Mouse (Mus musculus) induced T-regulatory cell, adult 2 months (primary cell): ENCODE results near the gene Mapkapk3.

Experiments
- DNase-seq: peaks from one replicate; pipeline ENCODE4 v3.0.0-alpha.2; 2012; ENCODE audit warnings: low read depth

Gene Mapkapk3

GRCm38 (mm10) chr9:107263912-107264311 is 25.8 kb downstream of the Mapkapk3 start:
- DNase-seq, result no peak

- no peak for DNase-seq
Measured at GRCm38 (mm10) chr9:107262375-107262774, 27.3 kb downstream of the Mapkapk3 start.

DNA sequence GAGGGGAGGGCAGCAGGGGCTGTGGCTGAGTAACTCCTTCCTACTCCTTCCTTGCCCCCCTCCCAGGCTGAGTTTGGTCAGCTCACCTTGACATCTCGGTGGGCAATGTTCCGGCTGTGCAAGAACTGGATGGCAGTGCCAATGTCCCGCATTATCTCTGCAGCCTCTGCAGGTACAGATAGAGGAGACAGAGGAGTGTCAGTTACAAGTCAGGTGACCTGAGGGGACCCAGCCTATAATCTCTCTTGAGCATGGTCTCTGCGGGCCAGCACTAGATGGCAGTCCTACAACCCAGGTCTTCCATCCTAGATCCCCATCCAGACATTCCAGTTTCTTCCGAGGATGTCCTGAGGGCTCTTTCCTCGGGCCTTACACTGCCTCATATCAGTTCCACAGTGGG is 27.9 kb downstream of the Mapkapk3 start:
- DNase-seq, result no peak

DNA sequence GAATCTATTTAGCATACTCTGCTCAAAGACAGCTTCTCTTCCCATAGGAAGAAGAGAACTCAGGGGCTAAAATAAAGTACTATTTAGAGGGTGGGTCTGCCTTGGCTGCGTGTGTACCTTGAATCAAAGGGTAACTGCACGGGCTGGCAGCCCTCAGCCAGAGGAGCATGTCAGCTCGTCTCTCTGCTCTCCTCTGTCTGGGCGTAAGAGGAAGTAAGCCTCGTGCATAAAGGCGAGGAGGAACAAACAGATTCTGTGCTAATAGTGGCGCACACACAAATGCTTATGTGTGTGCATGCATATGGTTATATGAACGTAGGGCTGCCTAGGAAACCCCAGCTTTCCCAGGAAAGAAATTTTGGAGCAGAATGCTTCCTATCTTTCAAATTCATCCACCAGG is 28.8 kb downstream of the Mapkapk3 start:
- DNase-seq, result no peak

- DNase-seq, result no peak
Measured at GRCm38 (mm10) chr9:107260429-107260828, 29.2 kb downstream of the Mapkapk3 start.

- no peak for DNase-seq
Measured at GRCm38 (mm10) chr9:107259571-107259970, 30.1 kb downstream of the Mapkapk3 start.

GRCm38 (mm10) chr9:107255596-107255995 is 34.1 kb downstream of the Mapkapk3 start:
- no peak for DNase-seq

GRCm38 (mm10) chr9:107254925-107255324 is 34.8 kb downstream of the Mapkapk3 start:
- no peak for DNase-seq

DNA sequence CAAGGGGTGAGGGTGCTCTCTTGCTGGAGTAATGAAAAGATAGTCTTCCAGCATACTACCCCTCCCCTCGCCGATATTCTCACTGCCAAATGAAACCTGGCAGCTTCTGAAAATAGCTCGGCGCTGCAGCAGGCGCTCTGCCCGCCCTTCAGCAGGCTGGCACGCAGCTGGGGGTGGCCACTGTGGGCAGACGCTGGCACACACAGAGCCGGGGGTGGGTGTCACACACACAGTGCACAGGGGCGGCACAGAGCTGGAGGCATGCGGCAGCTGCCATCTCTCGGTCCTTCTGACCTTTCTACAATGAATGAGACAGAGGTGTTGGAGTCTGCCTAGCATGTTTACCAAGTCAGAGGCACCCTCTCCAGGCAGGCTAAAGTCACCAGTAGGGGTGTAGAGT is 35.2 kb downstream of the Mapkapk3 start:
- no peak for DNase-seq

- DNase-seq, result no peak
Measured at GRCm38 (mm10) chr9:107252164-107252563, 37.5 kb downstream of the Mapkapk3 start.

DNA sequence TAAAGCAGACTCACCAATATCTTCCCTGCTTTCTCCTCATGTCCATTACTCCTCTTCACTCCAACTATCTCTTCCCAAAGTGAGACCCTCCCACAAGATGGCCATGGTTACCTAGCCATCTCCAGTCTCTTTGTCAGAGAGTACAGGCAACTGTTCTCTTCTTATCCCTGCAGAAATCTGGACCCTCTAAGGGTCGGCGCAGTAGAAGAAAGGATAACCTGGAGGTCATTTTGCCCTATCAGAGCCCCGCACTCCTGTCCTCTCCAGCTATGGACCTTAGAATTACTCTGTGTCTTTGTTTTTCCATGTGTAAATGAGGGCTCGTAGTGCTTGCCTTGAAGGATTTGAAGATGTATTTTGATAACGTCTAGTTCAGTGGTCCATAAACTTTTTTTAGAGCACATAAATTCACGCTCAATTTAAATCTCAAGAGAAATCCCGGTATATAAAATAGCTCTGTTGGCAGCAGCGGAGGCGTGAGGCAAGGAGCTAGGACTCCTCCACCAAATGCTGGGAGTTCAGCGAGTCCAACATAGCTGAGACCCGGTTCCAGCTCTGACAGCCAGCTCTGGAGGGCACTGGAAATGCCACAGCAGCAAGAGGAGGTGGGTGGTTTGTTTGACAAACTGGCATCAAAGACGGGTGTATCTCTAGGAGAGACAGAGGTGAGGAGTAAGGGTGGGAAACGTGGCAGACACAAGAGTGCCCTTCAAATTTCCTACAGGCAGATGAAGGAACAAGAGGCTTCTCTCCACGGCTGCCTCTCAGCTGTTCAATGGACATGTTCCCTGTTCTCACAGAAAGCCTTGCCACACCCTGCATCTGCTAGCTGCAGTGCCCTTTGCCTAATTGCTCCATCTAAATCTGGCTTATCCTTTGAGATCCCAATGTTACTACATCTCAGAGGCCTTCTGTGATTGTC is 39.0 kb downstream of the Mapkapk3 start:
- no peak for DNase-seq

DNA sequence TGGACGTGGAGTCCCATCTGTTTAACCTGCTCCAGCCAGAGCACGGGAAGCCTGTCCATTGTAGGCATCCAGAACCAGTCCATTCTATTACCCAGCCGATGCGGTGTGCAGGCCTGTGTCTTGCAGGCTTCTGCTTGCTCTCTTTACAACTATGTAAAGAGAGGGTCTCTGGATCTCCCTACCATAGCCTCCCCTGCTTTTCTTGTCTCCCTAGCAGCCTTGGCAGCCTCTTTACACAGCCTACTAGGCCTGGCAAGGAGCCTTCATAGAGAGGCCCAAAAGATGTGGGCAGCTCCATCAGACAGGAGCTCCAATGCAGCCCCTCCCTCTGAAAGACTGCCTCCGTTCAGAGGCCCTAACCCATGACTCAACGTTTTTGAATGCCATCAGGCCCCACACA is 40.5 kb downstream of the Mapkapk3 start:
- no peak for DNase-seq

GRCm38 (mm10) chr9:107246170-107246569 is 43.5 kb downstream of the Mapkapk3 start:
- peak; percentile 77 for DNase-seq

GRCm38 (mm10) chr9:107245311-107245710 is 44.4 kb downstream of the Mapkapk3 start:
- no peak for DNase-seq

- DNase-seq, result no peak
Measured at GRCm38 (mm10) chr9:107236151-107236550, 53.5 kb downstream of the Mapkapk3 start.

- no peak for DNase-seq
Measured at GRCm38 (mm10) chr9:107235261-107235660, 54.4 kb downstream of the Mapkapk3 start.

GRCm38 (mm10) chr9:107232140-107232539 is 57.5 kb downstream of the Mapkapk3 start:
- DNase-seq, result no peak

DNA sequence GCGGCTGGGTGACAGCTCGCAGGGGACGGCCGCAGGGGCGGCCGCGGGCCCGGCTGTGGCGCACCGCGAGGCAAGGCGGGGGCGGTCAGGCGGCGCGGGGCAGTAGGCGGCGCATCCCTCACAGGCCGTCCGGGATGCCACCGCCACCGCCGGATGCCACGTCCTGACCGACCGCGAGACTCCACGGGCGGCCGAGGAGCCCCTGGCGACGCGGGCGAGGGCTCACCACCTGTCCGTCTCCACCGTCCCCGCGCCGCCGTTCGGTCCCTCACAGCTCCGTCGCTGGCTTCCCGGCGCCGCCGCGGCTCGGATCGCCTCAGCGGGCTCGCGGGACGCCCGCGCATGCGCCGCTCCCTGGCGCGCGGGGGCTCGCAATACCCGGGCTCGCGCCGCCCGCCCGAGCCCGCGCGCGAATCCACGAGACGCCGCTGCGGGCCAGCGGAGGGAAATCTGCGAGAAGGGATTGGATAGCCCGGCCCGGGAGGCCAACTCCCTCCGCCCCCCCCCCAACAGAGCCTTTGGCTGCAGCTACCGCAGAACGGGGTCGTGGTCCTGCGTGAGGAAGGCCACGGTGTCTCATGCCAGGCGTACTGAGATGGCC is 58.0 kb downstream of the Mapkapk3 start, which contains the start of gene Dock3:
Dock3 (minus strand) TSS at position 371 of the 601 bp plus-strand sequence.
- peak; percentile 77 for DNase-seq

- DNase-seq, result peak; percentile 43
Measured at GRCm38 (mm10) chr9:107230991-107231538, 58.6 kb downstream of the Mapkapk3 start.

GRCm38 (mm10) chr9:107224597-107224996 is 65.1 kb downstream of the Mapkapk3 start:
- DNase-seq, result no peak
